Mouse (Mus musculus) liver, adult 2 months (tissue): ENCODE measurements at regions not wholly inside any gene's neighbourhood (a gene's known extent, or its start where the extent isn't known, plus 50 kb on each side); places are given as distances from the start of the nearest gene placed in this dataset.

Experiments used
- CTCF ChIP-seq: fragments of 200-500 bp; IDR thresholded peaks from 2 replicates; pipeline ENCODE4 v1.5.1; 2011; ENCODE audit warnings: low read depth, low read length, control low read depth
- POLR2A ChIP-seq: fragments of 200-500 bp; IDR thresholded peaks from 2 replicates; pipeline ENCODE4 v1.6.1; 2011; ENCODE audit warnings: low read length, control low read depth; ENCODE audit not compliant: insufficient read depth; ENCODE audit errors: extremely low read depth

GRCm38 (mm10) chr14:48799442-48800099 is 126.0 kb upstream of the Otx2 start:
- TF ChIP-seq CTCF (no peak), POLR2A (no peak)
